Mouse (Mus musculus): ENCODE results near the gene Tmem63a.
A peak's percentile ranks its signal among the peaks of the same experiment; 100 is the strongest.

The Tmem63a gene

GRCm38 (mm10) chr1:181009754-181010153 lies 67.6 kb downstream of the Tmem63a start:
- no peak for DNase-seq (ENCODE audit: low spot score)

- DNase-seq (ENCODE audit: low spot score): no peak
Measured at GRCm38 (mm10) chr1:181010171-181010932, 68.2 kb downstream of the Tmem63a start.

- DNase-seq (ENCODE audit: low spot score): no peak
Measured at GRCm38 (mm10) chr1:181011601-181012000, 69.5 kb downstream of the Tmem63a start.

- DNase-seq (ENCODE audit: low spot score): no peak
Measured at GRCm38 (mm10) chr1:181012416-181012815, 70.3 kb downstream of the Tmem63a start.

GRCm38 (mm10) chr1:181013446-181013845 lies 71.3 kb downstream of the Tmem63a start:
- DNase-seq (ENCODE audit: low spot score): no peak

GRCm38 (mm10) chr1:181014731-181015500 lies 72.8 kb downstream of the Tmem63a start:
- DNase-seq (ENCODE audit: low spot score): no peak

- DNase-seq (ENCODE audit: low spot score): no peak
Measured at GRCm38 (mm10) chr1:181015558-181015957, 73.4 kb downstream of the Tmem63a start.

- no peak for DNase-seq (ENCODE audit: low spot score)
Measured at GRCm38 (mm10) chr1:181016045-181016444, 73.9 kb downstream of the Tmem63a start.

- DNase-seq (ENCODE audit: low spot score): peak; percentile 56
Measured at GRCm38 (mm10) chr1:181016532-181017131, 74.5 kb downstream of the Tmem63a start.

- peak; percentile 60 for DNase-seq (ENCODE audit: low spot score)
Measured at GRCm38 (mm10) chr1:181017212-181017711, 75.1 kb downstream of the Tmem63a start.

- no peak for DNase-seq (ENCODE audit: low spot score)
Measured at GRCm38 (mm10) chr1:181017890-181018420, 75.8 kb downstream of the Tmem63a start.

- no peak for DNase-seq (ENCODE audit: low spot score)
Measured at GRCm38 (mm10) chr1:181020756-181021487, 78.8 kb downstream of the Tmem63a start, which contains the start of gene Ephx1. Gene Ephx1, minus strand, starts transcription at chr1:181020904.

- no peak for DNase-seq (ENCODE audit: low spot score)
Measured at GRCm38 (mm10) chr1:181021488-181021865, 79.3 kb downstream of the Tmem63a start.

GRCm38 (mm10) chr1:181022265-181022664 lies 80.1 kb downstream of the Tmem63a start:
- DNase-seq (ENCODE audit: low spot score): peak; percentile 33
